1 mouse cellular context compared by ENCODE assay signal in the genomic region with DNA sequence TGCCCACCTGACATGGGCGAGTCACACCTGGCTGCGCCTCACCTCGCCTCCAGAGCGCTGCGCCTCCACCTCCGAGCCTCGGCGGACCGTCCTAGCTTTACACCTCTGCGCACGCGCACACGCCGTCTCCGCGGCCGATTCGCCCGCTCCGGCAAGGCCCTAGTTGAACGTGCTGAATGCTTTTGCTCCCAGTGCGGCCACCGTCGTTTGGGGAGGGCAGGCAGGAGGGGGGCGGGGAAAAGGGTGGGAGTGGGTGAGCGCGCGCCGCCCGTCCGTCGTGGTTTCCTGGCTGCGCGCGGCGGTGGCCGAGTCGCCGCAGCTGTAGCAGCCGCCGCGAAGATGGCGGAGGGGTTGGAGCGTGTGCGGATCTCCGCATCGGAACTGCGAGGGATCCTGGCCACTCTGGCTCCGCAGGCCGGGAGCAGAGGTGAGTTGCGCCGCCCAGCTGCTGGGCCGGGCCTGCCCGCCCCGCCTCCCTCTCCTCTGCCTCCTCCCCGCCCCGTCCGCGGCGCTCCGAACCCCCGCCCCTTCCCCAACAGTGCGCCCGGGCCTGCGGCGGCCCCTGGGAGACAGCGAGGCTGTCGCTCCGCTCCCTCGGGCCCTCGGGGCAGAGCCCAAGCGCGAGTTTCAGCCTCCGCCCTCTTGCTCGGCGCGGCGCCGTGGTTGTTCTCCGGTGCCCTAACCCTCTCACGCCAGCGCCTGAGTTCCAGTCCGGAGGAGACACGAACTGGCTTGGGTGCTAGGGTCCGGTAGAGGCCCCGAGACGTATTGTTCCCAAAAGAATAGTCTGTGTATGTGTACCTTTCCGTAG.
TF ChIP-seq lines count a peak whose summit lies in the region.

A gene (plus strand): TSS at position 247 of the 811 bp plus-strand sequence.
A gene (minus strand): TSS at position 372 of the 811 bp plus-strand sequence.

TF ChIP-seq in myocyte, 11 proteins besides CTCF, POLR2A, EP300 and RAD21 (continued from another document):
- TF ChIP-seq SRF (IDR thresholded peaks at IDR 0.05; ENCODE audit: control insufficient read depth, insufficient read length, low read depth) (peak; percentile 63), TCF3 (IDR thresholded peaks at IDR 0.05; ENCODE audit: insufficient read length, low read depth) (no peak), REST (IDR thresholded peaks at IDR 0.05; ENCODE audit: insufficient read depth, insufficient read length) (no peak), MYOD1 (IDR thresholded peaks at IDR 0.05; ENCODE audit: control insufficient read depth in 1 of 3, insufficient read length in 2 of 3, low read depth in 2 of 3) (peak in 1 of 3 experiments; percentile 55), TCF12 (IDR thresholded peaks at IDR 0.05; ENCODE audit: insufficient read depth, poor library complexity, severe bottlenecking) (no peak), POLR2AphosphoS2 (IDR thresholded peaks at IDR 0.05; ENCODE audit: insufficient read length, low read depth) (peak; percentile 78), MYOG (IDR thresholded peaks at IDR 0.05; ENCODE audit: control insufficient read depth in 1 of 3, insufficient read depth in 1 of 3, insufficient read length in 2 of 3, low read depth in 2 of 3) (no peak), MAX (IDR thresholded peaks at IDR 0.05; ENCODE audit: low read depth) (no peak)
